Mouse (Mus musculus) stomach, postnatal 0 days (tissue): Measurements from ENCODE around the gene Bricd5.

Experiments used
- CTCF ChIP-seq: IDR thresholded peaks from 2 replicates; pipeline ENCODE4 v1.5.1; 2016; ENCODE audit warnings: antibody characterized with exemption, low read depth, mild to moderate bottlenecking, moderate library complexity
- EP300 ChIP-seq: optimal IDR thresholded peaks from 2 replicates; pipeline ENCODE3; 2016; ENCODE audit warnings: antibody characterized with exemption

DNA sequence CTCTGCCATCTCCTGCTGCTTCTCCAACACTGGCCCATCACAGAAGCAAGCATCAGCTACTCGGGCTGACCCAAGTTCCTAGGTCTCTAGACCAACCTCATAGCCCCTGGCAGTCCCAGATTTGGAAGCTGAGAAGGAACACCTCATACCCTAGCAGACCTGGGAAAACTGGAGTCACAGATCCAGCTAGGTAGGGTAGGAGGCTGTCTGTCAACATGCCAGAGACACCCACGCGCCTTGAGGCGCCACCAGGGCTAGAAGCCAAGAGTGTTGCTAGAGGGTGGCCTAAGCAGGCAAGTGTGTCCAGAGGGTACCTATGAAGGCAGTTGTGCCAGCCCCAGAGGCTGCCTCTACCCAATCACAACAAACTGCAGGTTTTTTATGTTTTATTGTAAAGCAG, 30.3 kb upstream of the Bricd5 start:
- TF ChIP-seq CTCF: no peak
- no peak for TF ChIP-seq EP300
